Mouse (Mus musculus): ENCODE results near the gene Tff3. TPM values are rescaled to one million over a fixed set of nuclear protein-coding genes. Genes with fewer than 3 reads are reported as not detected.

Gene Tff3
- polyA plus RNA-seq (2015; fragmentation: Nextera tagmentation; extraction: Ambion mirVana): 141 and 168 TPM in 2 replicates

DNA sequence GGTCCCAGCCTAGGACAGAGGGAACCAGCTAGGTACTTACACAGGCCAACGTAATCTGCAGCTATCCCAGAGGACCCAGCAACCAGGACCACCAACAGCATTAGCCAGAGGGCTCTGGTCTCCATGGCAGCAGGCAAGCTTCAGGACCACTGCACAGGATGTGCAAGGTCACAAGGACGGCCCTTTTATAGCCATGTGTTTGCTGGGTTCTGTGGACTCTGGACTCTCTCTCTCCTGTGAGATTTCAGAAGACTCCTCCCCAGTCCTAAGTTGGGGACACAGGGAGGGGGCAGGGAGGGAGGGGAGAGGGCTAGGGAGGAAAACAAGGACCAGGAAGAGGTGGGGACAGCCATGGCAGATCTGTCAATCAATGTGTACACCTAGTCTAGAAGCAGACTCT, at the start of gene Tff3:
Gene Tff3 (minus strand): TSS at position 195 of the 400 bp plus-strand sequence.
- Histone ChIP-seq H3K9me3 (no peaks in the 10 kb centered on the region), H3K36me3 (no peaks in the 10 kb centered on the region), H3K4me3 (replicated peaks) (no peak within 1 kb of the TSS), H3K27me3 (replicated peaks) (no peaks in the 10 kb centered on the region), H3K4me1 (no peaks in the 10 kb centered on the region), H3K27ac (no peak within 1 kb of the TSS), H3K4me2 (no peak within 1 kb of the TSS), H3K9ac (no peak within 1 kb of the TSS)
- peak; percentile 49 for ATAC-seq (ENCODE audit: insufficient read depth, low FRiP score, low read depth)
- WGBS: 27% methylated on average over 2 of the region's 2 CpGs

DNA sequence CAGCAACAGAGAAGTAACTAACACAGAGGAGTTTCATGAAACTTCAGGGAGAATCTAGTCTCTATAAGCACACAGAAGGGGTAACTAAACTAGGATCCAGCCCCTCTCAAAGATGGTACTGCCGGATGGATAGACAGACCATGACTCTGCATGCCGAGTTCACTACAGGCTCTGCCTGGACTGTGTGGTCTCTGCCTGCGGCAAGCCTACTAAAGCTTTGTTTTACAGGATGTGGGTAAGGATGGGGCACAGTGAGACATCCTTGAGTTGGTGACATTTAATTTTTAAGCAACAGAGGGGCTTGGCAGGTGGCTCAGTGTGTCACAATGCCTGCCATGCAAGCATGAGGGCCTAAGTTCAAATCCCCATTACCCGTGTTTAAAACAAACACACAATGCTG, 46.9 kb upstream of the Tff3 start:
- no peaks in the 10 kb centered on the region for H3K4me1 ChIP-seq
- ATAC-seq (ENCODE audit: insufficient read depth, low FRiP score, low read depth): no peak
- no peaks in the 10 kb centered on the region for H3K36me3 ChIP-seq
- WGBS: 87% methylated on average over 4 of the region's 4 CpGs
- H3K4me3 ChIP-seq (replicated peaks): no peak overlapping the region
- H3K27me3 ChIP-seq (replicated peaks): no peaks in the 10 kb centered on the region
- no peak overlapping the region for H3K4me2 ChIP-seq
- H3K9me3 ChIP-seq: no peaks in the 10 kb centered on the region
- H3K9ac ChIP-seq: no peak overlapping the region
- H3K27ac ChIP-seq: no peak overlapping the region

DNA sequence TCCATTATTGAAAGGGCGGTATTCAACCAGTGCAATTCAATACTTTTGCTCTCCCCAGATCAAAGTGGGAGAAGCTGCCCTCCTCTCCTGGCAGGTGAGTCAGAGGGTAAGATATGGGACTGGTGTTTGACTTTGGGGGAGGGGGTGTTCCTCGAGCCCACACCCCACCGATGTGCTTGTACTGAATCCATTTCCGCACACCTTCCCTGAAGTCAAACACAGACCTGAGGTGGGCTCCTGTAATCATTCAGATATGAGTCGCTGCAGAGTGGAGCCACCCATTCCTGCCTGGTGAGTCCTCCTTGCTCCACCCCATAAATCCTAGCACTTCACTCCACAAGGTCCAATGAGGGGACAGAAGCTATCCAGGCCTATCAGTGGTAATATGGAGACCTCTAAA, 40.4 kb upstream of the Tff3 start:
- no peaks in the 10 kb centered on the region for H3K27me3 ChIP-seq (replicated peaks)
- no peak overlapping the region for H3K9ac ChIP-seq
- WGBS: 58% methylated on average over 5 of the region's 5 CpGs
- H3K4me2 ChIP-seq: no peak overlapping the region
- peak; percentile 90 for ATAC-seq (ENCODE audit: insufficient read depth, low FRiP score, low read depth)
- 0 out of 2 replicates have a peak, but pooled peaks cover 4% of the 10 kb centered on the region for H3K4me1 ChIP-seq
- no peaks in the 10 kb centered on the region for H3K36me3 ChIP-seq
- no peak overlapping the region for H3K4me3 ChIP-seq (replicated peaks)
- H3K9me3 ChIP-seq: no peaks in the 10 kb centered on the region
- H3K27ac ChIP-seq: peak overlapping the region; percentile 72

DNA sequence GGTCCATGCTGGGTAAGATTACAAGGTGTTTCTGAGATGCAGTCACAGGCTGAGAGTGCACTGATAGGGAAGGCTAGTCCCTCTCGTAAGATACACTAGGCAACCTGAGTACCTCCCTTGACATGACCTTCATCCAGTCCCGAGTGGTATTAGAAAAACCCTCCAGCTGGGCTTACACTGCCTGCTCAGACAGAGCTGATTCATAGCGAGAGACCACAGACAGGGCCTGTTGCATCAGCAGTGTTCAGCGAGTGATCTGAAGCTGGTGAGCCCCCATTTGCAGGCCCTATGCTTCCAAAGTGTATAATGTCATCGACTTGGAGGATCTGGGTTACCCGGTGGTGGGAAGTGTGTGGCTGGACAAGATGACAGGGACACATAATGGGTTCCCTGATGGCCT, 35.7 kb upstream of the Tff3 start, which contains the start of gene Tff1:
Gene Tff1 (minus strand): TSS at position 151 of the 400 bp plus-strand sequence.
- WGBS: 70% methylated on average over 6 of the region's 6 CpGs
- no peaks in the 10 kb centered on the region for H3K36me3 ChIP-seq
- H3K4me1 ChIP-seq: 0 out of 2 replicates have a peak, but pooled peaks cover 4% of the 10 kb centered on the region
- no peak within 1 kb of the TSS; the same call in 1 of the 2 replicates for H3K4me3 ChIP-seq (replicated peaks)
- no peak within 1 kb of the TSS for H3K4me2 ChIP-seq
- no peak for ATAC-seq (ENCODE audit: insufficient read depth, low FRiP score, low read depth)
- H3K27ac ChIP-seq: no peak within 1 kb of the TSS
- no peak within 1 kb of the TSS for H3K9ac ChIP-seq
- no peaks in the 10 kb centered on the region for H3K9me3 ChIP-seq
- H3K27me3 ChIP-seq (replicated peaks): no peaks in the 10 kb centered on the region

DNA sequence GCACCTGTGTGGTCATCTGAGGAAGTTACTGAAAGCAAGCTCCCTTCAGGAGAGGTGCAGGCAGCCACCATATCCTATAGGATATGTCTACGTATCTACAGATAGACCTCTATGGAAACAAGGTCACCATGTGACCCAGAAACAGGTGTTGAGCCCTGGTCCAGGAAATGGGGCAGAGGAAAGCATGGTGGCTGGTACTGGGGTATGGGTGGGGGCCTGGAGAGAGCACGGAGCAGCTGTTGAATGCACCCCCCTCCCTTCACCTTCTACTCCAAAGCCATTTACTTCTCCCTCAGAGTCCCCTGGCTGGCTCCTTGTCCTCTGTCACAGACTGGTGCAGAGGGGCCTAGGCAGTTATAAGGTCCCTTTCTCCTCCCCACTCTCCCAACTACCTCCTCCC, 34.4 kb upstream of the Tff3 start:
- ATAC-seq (ENCODE audit: insufficient read depth, low FRiP score, low read depth): no peak
- no peaks in the 10 kb centered on the region for H3K9me3 ChIP-seq
- no peak overlapping the region; the same call in 1 of the 2 replicates for H3K4me3 ChIP-seq (replicated peaks)
- H3K4me2 ChIP-seq: no peak overlapping the region
- H3K4me1 ChIP-seq: no peaks in the 10 kb centered on the region
- H3K36me3 ChIP-seq: no peaks in the 10 kb centered on the region
- H3K27me3 ChIP-seq (replicated peaks): no peaks in the 10 kb centered on the region
- H3K27ac ChIP-seq: no peak overlapping the region
- WGBS: 73% methylated on average over 2 of the region's 2 CpGs
- no peak overlapping the region for H3K9ac ChIP-seq

DNA sequence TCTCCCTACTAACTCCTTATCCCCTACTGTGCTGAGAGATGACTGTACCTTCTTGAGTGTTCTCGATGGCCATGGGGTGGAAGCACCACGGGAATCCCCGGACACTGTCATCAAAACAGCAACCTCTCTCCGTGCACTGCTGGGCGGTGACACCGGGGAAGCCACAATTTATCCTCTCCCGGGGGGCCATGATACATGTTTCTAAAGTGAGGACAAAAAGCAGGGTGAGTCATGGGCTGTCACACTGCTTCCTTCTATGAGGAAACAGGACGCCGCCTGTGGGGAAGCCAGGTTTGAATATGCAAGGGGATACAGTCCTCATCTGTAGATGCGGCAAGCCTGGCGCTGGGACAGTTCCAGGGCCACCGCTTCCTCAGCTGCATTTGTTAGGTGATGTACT, 33.2 kb upstream of the Tff3 start:
- WGBS: 80% methylated on average over 12 of the region's 12 CpGs
- no peaks in the 10 kb centered on the region for H3K36me3 ChIP-seq
- H3K9ac ChIP-seq: no peak overlapping the region
- H3K4me3 ChIP-seq (replicated peaks): no peak overlapping the region
- no peaks in the 10 kb centered on the region for H3K27me3 ChIP-seq (replicated peaks)
- H3K4me2 ChIP-seq: no peak overlapping the region
- H3K4me1 ChIP-seq: no peaks in the 10 kb centered on the region
- ATAC-seq (ENCODE audit: insufficient read depth, low FRiP score, low read depth): no peak
- no peak overlapping the region for H3K27ac ChIP-seq
- H3K9me3 ChIP-seq: no peaks in the 10 kb centered on the region

DNA sequence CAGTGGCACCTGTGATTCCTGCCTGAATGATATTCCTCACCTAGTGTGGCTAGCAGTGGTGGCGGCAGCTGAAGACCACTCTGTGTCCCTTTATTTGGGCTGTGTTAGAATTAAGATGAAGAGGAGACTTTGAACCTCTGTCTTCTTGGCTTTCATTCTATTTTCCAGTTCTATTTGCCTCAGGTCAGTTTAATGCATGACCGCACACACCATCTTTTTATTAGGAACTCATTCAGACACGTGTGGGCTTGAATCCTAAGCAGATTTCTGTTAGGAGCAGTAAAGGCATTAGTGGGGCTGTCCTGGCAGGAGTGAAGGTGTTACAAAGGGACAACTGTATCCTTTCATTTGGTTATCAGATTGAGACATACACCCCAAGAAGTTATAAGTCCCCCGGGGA, 30.8 kb upstream of the Tff3 start:
- H3K9ac ChIP-seq: no peak overlapping the region
- no peaks in the 10 kb centered on the region for H3K9me3 ChIP-seq
- no peak for ATAC-seq (ENCODE audit: insufficient read depth, low FRiP score, low read depth)
- H3K36me3 ChIP-seq: no peaks in the 10 kb centered on the region
- 80% methylated on average over 4 of the region's 4 CpGs for WGBS
- no peak overlapping the region for H3K4me3 ChIP-seq (replicated peaks)
- no peaks in the 10 kb centered on the region for H3K4me1 ChIP-seq
- H3K27me3 ChIP-seq (replicated peaks): no peaks in the 10 kb centered on the region
- H3K4me2 ChIP-seq: no peak overlapping the region
- no peak overlapping the region for H3K27ac ChIP-seq

DNA sequence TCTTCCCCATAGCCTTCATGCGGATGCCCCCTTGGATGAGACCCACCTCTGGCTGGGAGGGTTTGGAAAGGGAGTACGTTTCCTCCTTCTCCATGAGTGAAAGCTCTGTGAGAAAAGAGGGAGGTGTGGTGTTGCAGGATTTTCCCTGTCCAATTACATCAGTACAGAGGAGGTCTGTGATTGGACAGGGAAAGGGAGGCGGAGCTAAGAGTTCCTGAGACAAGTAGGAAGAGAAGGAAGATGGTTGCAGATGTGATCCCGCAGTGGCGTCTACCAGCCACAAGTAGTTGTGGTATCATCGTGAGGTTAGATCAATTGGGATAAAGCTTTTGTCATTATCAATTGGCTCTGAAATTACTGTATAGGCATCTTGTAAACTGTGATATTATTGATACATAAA, 28.5 kb upstream of the Tff3 start:
- Histone ChIP-seq H3K27me3 (replicated peaks) (no peaks in the 10 kb centered on the region), H3K36me3 (no peaks in the 10 kb centered on the region), H3K4me3 (replicated peaks) (no peak overlapping the region), H3K9ac (no peak overlapping the region), H3K27ac (no peak overlapping the region), H3K9me3 (no peaks in the 10 kb centered on the region), H3K4me2 (no peak overlapping the region), H3K4me1 (no peaks in the 10 kb centered on the region)
- 73% methylated on average over 6 of the region's 6 CpGs for WGBS
- ATAC-seq (ENCODE audit: insufficient read depth, low FRiP score, low read depth): no peak

DNA sequence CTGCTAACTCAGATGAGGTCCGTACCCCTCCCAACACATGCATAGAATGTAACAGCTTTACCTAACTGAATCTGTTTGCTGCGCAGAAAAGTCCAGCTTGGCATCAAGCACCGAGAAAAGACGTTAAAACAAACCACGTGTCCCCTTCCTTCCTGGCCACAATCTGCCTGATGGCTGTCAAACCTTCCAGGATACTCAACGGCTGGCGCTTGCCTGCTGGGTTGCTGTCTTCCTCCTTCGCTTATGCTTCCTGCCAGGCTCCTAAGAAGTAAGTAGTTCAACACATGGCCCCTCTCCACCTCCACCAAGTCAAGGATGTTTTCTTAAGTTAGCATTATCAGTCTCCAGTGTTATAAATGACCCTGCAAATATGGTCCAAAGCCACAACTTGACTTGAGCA, 24.3 kb upstream of the Tff3 start:
- Histone ChIP-seq H3K27ac (no peak overlapping the region), H3K4me2 (no peak overlapping the region), H3K9ac (no peak overlapping the region), H3K4me1 (no peaks in the 10 kb centered on the region), H3K27me3 (replicated peaks) (no peaks in the 10 kb centered on the region), H3K9me3 (no peaks in the 10 kb centered on the region), H3K4me3 (replicated peaks) (no peak overlapping the region), H3K36me3 (no peaks in the 10 kb centered on the region)
- 50% methylated on average over 8 of the region's 8 CpGs for WGBS
- no peak for ATAC-seq (ENCODE audit: insufficient read depth, low FRiP score, low read depth)

DNA sequence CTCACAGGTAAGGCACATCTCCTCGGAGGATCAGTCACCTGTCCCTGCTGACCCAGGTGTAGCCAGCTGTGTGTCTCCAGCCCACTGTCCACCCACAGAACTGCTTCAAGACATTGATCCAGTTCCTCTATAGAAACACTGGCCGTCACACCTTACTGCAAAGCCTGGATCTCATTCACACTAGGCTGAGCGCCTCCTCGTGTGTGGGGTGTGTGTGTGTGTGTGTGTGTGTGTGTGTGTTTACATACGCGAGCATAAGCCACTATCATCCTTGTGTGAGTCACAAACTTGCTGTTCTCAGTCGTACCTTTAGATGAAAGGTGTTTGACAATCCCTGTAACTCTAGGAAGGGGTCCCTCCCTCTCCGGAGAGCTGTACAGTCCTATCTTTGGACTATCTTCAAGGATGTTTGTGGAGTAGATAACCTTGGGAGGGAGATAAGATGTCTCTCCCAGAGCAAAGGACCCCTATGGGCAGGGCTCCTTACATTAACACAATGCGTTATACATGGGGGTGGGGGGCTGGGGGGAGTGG, 23.6 kb upstream of the Tff3 start:
- Histone ChIP-seq H3K36me3 (no peaks in the 10 kb centered on the region), H3K4me3 (replicated peaks) (no peak overlapping the region), H3K9me3 (no peaks in the 10 kb centered on the region), H3K27me3 (replicated peaks) (no peaks in the 10 kb centered on the region), H3K4me2 (no peak overlapping the region), H3K4me1 (no peaks in the 10 kb centered on the region), H3K27ac (0 out of 2 replicates have a peak overlapping the region, but pooled peaks have one; percentile 11), H3K9ac (no peak overlapping the region)
- WGBS: 63% methylated on average over 9 of the region's 9 CpGs
- ATAC-seq (ENCODE audit: insufficient read depth, low FRiP score, low read depth): peak; percentile 63

DNA sequence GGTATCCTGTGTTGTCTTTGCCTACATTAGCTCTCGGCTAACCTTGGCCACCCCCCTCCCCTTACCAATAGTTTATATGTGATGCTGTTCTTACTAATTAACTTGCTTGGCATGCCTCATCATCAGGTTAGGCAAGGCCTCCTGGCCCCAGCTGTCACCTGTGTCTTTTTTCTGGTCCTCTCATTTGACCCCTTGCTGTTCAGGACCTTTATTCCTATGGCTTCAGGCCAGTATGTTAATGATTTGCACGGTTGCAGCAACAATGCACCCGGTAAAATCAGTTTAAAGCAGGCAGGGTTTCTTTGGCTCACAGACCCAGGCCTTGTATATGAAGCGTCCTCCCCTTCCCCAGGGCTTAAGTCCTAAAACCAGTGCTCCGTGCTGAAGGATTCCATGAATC, 23.1 kb upstream of the Tff3 start:
- H3K9me3 ChIP-seq: no peaks in the 10 kb centered on the region
- 62% methylated on average over 5 of the region's 5 CpGs for WGBS
- H3K27ac ChIP-seq: 0 out of 2 replicates have a peak overlapping the region, but pooled peaks have one; percentile 11
- 0 out of 2 replicates have a peak, but pooled peaks have one; percentile 35 for ATAC-seq (ENCODE audit: insufficient read depth, low FRiP score, low read depth)
- no peak overlapping the region for H3K9ac ChIP-seq
- H3K4me3 ChIP-seq (replicated peaks): no peak overlapping the region
- no peak overlapping the region for H3K4me2 ChIP-seq
- no peaks in the 10 kb centered on the region for H3K4me1 ChIP-seq
- H3K36me3 ChIP-seq: no peaks in the 10 kb centered on the region
- no peaks in the 10 kb centered on the region for H3K27me3 ChIP-seq (replicated peaks)

DNA sequence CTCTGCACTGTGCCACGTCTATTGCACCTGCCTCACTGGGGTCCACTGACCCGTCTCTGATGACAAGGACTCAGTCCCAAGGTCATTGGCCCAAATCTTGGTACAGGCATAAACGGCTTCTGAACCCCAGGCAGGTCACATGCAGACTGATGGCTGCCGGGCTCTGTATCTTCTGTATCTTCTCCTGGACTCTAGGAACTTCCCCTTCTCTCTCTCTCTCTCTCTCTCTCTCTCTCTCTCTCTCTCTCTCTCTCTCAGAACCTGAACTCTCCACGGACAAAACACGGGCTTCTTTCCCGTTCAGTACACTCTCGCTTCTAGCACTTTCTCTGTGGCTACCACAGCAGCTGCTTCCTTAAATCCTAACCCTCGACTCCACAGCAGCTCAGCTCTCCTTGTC, 16.6 kb upstream of the Tff3 start:
- 76% methylated on average over 9 of the region's 9 CpGs for WGBS
- no peak overlapping the region for H3K4me3 ChIP-seq (replicated peaks)
- no peaks in the 10 kb centered on the region for H3K9me3 ChIP-seq
- H3K27ac ChIP-seq: no peak overlapping the region
- no peaks in the 10 kb centered on the region for H3K36me3 ChIP-seq
- H3K4me1 ChIP-seq: peaks cover 8% of the 10 kb centered on the region
- no peak overlapping the region for H3K9ac ChIP-seq
- no peak for ATAC-seq (ENCODE audit: insufficient read depth, low FRiP score, low read depth)
- H3K4me2 ChIP-seq: no peak overlapping the region
- H3K27me3 ChIP-seq (replicated peaks): no peaks in the 10 kb centered on the region

Data from stomach, embryonic 15.5 days (tissue).